Mouse (Mus musculus) C2C12 (cell line): ENCODE measurements around the gene Rfx2.

ENCODE experiments used
- CEBPB ChIP-seq: IDR thresholded peaks from one replicate; pipeline ENCODE4 v1.6.1; 2011; ENCODE audit warnings: low read depth, mild to moderate bottlenecking, control low read depth, moderate library complexity
- CTCF ChIP-seq: IDR thresholded peaks from one replicate; pipeline ENCODE4 v1.5.1; 2011; ENCODE audit not compliant: control insufficient read depth, insufficient read depth, insufficient read length
- FOSL1 ChIP-seq: IDR thresholded peaks from one replicate; pipeline ENCODE4 v1.8.0; 2011; ENCODE audit warnings: mild to moderate bottlenecking, low read length; ENCODE audit not compliant: poor library complexity, insufficient read depth, severe bottlenecking
- MYOD1 ChIP-seq: IDR thresholded peaks from one replicate; pipeline ENCODE4 v1.6.1; 2011; ENCODE audit warnings: low read depth; ENCODE audit not compliant: control insufficient read depth, insufficient read length
- USF1 ChIP-seq: IDR thresholded peaks from one replicate; pipeline ENCODE4 v1.6.1; 2011; ENCODE audit warnings: low read depth, mild to moderate bottlenecking, control low read depth, moderate library complexity

DNA sequence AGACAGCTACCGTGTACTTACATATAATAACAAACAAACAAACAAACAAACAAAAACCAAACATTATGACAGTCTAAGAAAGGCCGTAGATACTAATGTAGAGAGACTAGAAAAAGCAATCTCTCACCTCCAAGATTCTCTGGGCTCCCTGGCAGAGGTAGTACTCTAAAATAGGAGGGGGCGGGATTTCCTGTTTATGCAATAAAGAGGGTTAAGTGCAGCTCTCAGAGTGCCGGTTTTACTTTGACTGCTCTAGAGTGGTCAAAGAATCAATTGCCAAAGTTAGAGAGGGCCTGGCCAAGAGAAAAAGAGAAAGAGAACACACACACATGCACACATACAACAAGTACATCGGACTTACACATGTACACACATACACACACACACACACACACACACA is 11.4 kb upstream of the Rfx2 start:
- TF ChIP-seq USF1: no peak
- TF ChIP-seq CTCF: no peak
- TF ChIP-seq FOSL1: no peak
- no peak for TF ChIP-seq MYOD1
- no peak for TF ChIP-seq CEBPB
